ENCODE assay signal across 7 mouse cellular contexts in genomic region chr8:88450864-88451657, GRCm38 (mm10).
DNase-seq lines count a peak whose midpoint lies in the region; ATAC-seq and TF ChIP-seq lines count a peak whose summit lies in the region.

No protein-coding gene starts in this region.

- peaks cover 3% of the 10 kb centered on the region; the same call in 1 of the 2 replicates for H3K4me1 ChIP-seq in forebrain, postnatal 0 days (ENCODE audit: insufficient read depth)
- H3K4me1 ChIP-seq in lung, embryonic 15.5 days, result peaks cover 39% of the 10 kb centered on the region
- peaks cover 24% of the 10 kb centered on the region for H3K4me1 ChIP-seq in stomach, embryonic 16.5 days (ENCODE audit: control insufficient read depth, insufficient read depth, low read length)

- H3K27me3 ChIP-seq in forebrain, postnatal 0 days (ENCODE audit: insufficient read depth, low read length), result peaks cover 30% of the 10 kb centered on the region
- H3K27me3 ChIP-seq in lung, embryonic 15.5 days, result peaks cover 54% of the 10 kb centered on the region
- peaks cover 53% of the 10 kb centered on the region for H3K27me3 ChIP-seq in stomach, embryonic 16.5 days (ENCODE audit: control insufficient read depth, insufficient read depth, low read length)

- no peaks in the 10 kb centered on the region for H3K9me3 ChIP-seq in forebrain, postnatal 0 days (ENCODE audit: low read length)
- H3K9me3 ChIP-seq in lung, embryonic 15.5 days, result no peaks in the 10 kb centered on the region
- H3K9me3 ChIP-seq in stomach, embryonic 16.5 days (replicated peaks; ENCODE audit: control insufficient read depth, low read length), result no peaks in the 10 kb centered on the region

- no peak overlapping the region for H3K9ac ChIP-seq in forebrain, postnatal 0 days
- no peak overlapping the region for H3K9ac ChIP-seq in lung, embryonic 15.5 days
- no peak overlapping the region for H3K9ac ChIP-seq in stomach, embryonic 16.5 days (ENCODE audit: low read length)

- no peak for TF ChIP-seq CTCF in forebrain, postnatal 0 days (IDR thresholded peaks at IDR 0.05; ENCODE audit: low read depth)

- no peak for ATAC-seq in forebrain, postnatal 0 days
- ATAC-seq in lung, embryonic 15.5 days (ENCODE audit: borderline replicate concordance, extremely low read depth, low FRiP score, low TSS enrichment), result no peak
- no peak for ATAC-seq in stomach, embryonic 16.5 days (ENCODE audit: insufficient read depth, low FRiP score)

- H3K4me3 ChIP-seq in forebrain, postnatal 0 days (ENCODE audit: low read depth, low read length), result no peak overlapping the region
- no peak overlapping the region for H3K4me3 ChIP-seq in lung, embryonic 15.5 days
- H3K4me3 ChIP-seq in stomach, embryonic 16.5 days (replicated peaks; ENCODE audit: low read length), result no peak overlapping the region; the same call in 1 of the 2 replicates

- no peak overlapping the region for H3K27ac ChIP-seq in forebrain, postnatal 0 days (ENCODE audit: low read depth, low read length)
- H3K27ac ChIP-seq in lung, embryonic 15.5 days, result peak overlapping the region; percentile 8; the same call in 1 of the 2 replicates
- H3K27ac ChIP-seq in stomach, embryonic 16.5 days (ENCODE audit: low read length), result no peak overlapping the region

- H3K4me2 ChIP-seq in forebrain, postnatal 0 days (ENCODE audit: low read depth), result 0 out of 2 replicates have a peak overlapping the region, but pooled peaks have one; percentile 2
- peak overlapping the region; percentile 47 for H3K4me2 ChIP-seq in lung, embryonic 15.5 days
- H3K4me2 ChIP-seq in stomach, embryonic 16.5 days (ENCODE audit: low read depth, low read length), result peak overlapping the region; percentile 42

- peak; percentile 12 for DNase-seq in urinary bladder, postnatal 14 days (ENCODE audit: low spot score)
- DNase-seq in urinary bladder, adult 18-20 months (ENCODE audit: low spot score in 2 of 2), result no peak
- DNase-seq in forebrain, postnatal 0 days, result no peak
- no peak for DNase-seq in ovary, postnatal 14 days (ENCODE audit: low spot score)
- DNase-seq in spleen, adult 18-20 months, result no peak

- no peaks in the 10 kb centered on the region for H3K36me3 ChIP-seq in forebrain, postnatal 0 days (ENCODE audit: insufficient read depth)
- no peaks in the 10 kb centered on the region for H3K36me3 ChIP-seq in lung, embryonic 15.5 days
- no peaks in the 10 kb centered on the region for H3K36me3 ChIP-seq in stomach, embryonic 16.5 days (ENCODE audit: control insufficient read depth, insufficient read depth, low read length)

- 12% methylated on average over 26 of the region's 26 CpGs for WGBS in forebrain, postnatal 0 days
- 9% methylated on average over 26 of the region's 26 CpGs for WGBS in lung, embryonic 15.5 days
- 13% methylated on average over 26 of the region's 26 CpGs for WGBS in stomach, embryonic 16.5 days
